Mouse (Mus musculus) forebrain, embryonic 11.5 days (tissue): ENCODE results near the gene Capn8. TPM values are rescaled to one million over a fixed set of nuclear protein-coding genes. Genes with fewer than 3 reads are reported as not detected.

Experiments used
- ATAC-seq: fragments of 200-750 bp; cut with Nextera tagmentation; replicated peaks from 2 replicates; pipeline ENCODE4 v1.8.0; 2017; ENCODE audit warnings: moderate TSS enrichment; ENCODE audit not compliant: low FRiP score
- DNase-seq: peaks from one replicate; pipeline ENCODE4 v3.0.0-alpha.2; 2017; ENCODE audit warnings: low spot score
- H3K27ac ChIP-seq: fragments of 300-500 bp; sonication (generic); 2 replicates; pipeline ENCODE4 v1.5.1; 2014; ENCODE audit warnings: low read depth, low read length
- H3K27me3 ChIP-seq: fragments of 300-500 bp; sonication (generic); 2 replicates; pipeline ENCODE4 v1.6.1; 2014; ENCODE audit warnings: mild to moderate bottlenecking, low read length, mixed read lengths; ENCODE audit not compliant: control insufficient read depth, insufficient read depth
- H3K36me3 ChIP-seq: fragments of 300-500 bp; sonication (generic); 2 replicates; pipeline ENCODE4 v1.6.1; 2014; ENCODE audit warnings: mild to moderate bottlenecking, low read length, moderate library complexity, mixed read lengths; ENCODE audit not compliant: control insufficient read depth, insufficient read depth
- H3K4me1 ChIP-seq: fragments of 300-500 bp; sonication (generic); replicated peaks from 2 replicates; pipeline ENCODE4 v1.6.1; 2014; ENCODE audit warnings: low read length, mixed read lengths; ENCODE audit not compliant: control insufficient read depth, insufficient read depth
- H3K4me2 ChIP-seq: fragments of 300-500 bp; sonication (generic); 2 replicates; pipeline ENCODE4 v1.6.1; 2014; ENCODE audit warnings: low read depth, mild to moderate bottlenecking, low read length, moderate library complexity, mixed read lengths; ENCODE audit not compliant: severe bottlenecking
- H3K4me3 ChIP-seq: fragments of 300-500 bp; sonication (generic); 2 replicates; pipeline ENCODE4 v1.5.1; 2014; ENCODE audit warnings: low read depth, low read length
- H3K9ac ChIP-seq: fragments of 300-500 bp; sonication (generic); 2 replicates; pipeline ENCODE4 v1.6.1; 2014; ENCODE audit warnings: low read length
- H3K9me3 ChIP-seq: fragments of 300-500 bp; sonication (generic); 2 replicates; pipeline ENCODE4 v1.6.1; 2016; ENCODE audit warnings: low read length, mixed read lengths; ENCODE audit not compliant: control insufficient read depth
- WGBS: fragments of 180-500 bp; shearing (Covaris S2); extraction: QIAGEN DNeasy Blood & Tissue Kit; methylation state at CpG from one replicate; pipeline ENCODE4 v1.1.7; 2014; 5-methylcytosine and 5-hydroxymethylcytosine counted together
- polyA plus RNA-seq: library from polyadenylated mRNA; unstranded; fragments of >200 nt; fragmentation: Nextera tagmentation; extraction: Ambion mirVana; gene quantifications from 2 replicates; pipeline ENCODE4 v1.2.1, GENCODE M21; 2014

Capn8 gene
- 0.08 TPM in 1 of 2 replicates, not detected in the other for polyA plus RNA-seq

DNA sequence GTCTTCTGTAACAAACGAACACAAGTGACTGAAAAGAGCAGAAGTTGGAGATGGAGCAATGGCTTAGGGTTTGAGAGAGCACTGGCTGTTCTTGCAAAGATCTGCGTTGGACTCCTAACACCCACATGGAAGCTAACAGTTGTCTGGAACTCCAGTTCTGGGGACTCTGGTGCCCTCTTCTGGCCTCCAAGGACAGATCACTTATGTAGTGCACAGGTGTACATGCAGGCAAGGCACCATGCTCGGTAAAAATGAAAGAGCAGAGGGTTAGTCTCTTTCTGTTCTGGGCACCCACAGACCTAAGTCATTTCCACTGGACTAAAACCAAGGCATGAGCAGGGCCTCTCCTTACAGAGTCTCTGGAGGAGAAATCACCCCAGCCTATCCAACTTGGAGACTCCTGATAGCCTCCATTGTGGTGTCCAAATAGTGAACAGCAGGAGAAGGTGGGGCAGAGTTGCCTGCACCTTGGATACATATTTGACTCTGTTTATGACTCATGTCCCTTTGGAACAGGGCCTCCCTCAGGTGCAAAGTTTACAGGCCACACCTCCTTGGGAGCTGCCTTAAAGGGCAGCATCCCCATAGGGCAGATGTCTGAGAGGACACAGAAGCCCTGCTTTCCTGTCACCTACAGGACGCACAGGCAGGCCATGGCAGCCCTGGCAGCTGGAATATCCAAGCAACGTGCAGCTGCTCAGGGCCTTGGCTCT lies at the start of gene Capn8:
TSS of gene Capn8 (plus strand) at position 600 of the 713 bp plus-strand sequence.
- Histone ChIP-seq H3K27ac (no peak within 1 kb of the TSS), H3K4me1 (0 out of 2 replicates have a peak, but pooled peaks cover 5% of the 10 kb centered on the region), H3K27me3 (peaks cover 9% of the 10 kb centered on the region; the same call in 1 of the 2 replicates), H3K36me3 (no peaks in the 10 kb centered on the region), H3K9me3 (no peaks in the 10 kb centered on the region), H3K4me3 (no peak within 1 kb of the TSS), H3K4me2 (no peak within 1 kb of the TSS), H3K9ac (no peak within 1 kb of the TSS)
- 79% methylated on average over 5 of the region's 5 CpGs for WGBS
- no peak for ATAC-seq
- no peak for DNase-seq

DNA sequence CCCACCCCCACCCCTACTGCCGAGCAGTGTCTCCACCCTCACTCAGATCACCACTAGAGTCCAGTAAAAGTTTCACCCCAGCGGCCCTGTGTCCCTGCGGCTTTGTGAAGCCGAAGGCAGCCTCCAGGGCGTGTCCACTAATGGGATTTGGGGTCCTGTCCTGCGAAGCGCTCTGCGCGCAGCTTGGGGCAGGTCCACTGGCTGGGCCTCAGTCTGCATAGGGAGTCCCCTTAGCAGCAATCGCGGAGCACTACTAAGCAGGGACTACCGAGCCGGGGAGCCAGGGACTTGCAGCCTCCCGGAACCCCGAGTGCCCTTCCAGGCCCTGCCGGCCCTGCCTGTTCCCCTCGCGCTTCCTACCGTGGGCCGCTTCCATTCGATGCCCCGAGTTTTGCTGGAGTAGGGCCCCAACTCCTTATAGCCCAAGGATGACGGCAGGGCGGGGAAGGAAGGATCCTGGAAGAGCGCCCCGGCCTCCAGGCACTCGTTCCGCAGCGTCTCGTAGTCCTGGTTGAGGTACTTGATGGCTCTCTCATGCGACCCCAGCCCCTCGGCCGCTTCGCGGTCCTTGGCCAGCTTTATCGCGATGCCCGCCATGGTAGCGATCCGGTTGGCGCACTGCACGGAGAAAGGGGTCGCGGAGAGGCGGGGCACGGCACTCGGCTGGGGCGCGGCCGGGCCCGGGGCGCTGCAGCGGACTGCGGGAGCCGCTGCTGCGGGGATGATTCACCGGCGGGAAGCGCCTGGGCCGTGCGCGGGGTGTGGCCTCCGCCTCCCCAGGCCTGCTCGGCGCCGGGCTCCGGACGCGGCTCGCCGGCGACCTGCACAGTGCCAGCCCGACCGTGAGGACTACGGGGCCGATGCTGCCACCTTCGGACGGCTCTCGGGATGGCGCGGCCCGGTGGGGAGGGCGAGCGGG lies 47.8 kb upstream of the Capn8 start, which contains the start of gene Capn2:
TSS of gene Capn2 (minus strand) at position 851 of the 919 bp plus-strand sequence.
- H3K4me3 ChIP-seq: peak within 1 kb of the TSS; percentile 69
- H3K27me3 ChIP-seq: peaks cover 7% of the 10 kb centered on the region; the same call in 1 of the 2 replicates
- no peaks in the 10 kb centered on the region for H3K36me3 ChIP-seq
- H3K27ac ChIP-seq: 0 out of 2 replicates have a peak within 1 kb of the TSS, but pooled peaks have one; percentile 39
- H3K4me1 ChIP-seq: peaks cover 2% of the 10 kb centered on the region; the same call in 1 of the 2 replicates
- peak within 1 kb of the TSS; percentile 80 for H3K9ac ChIP-seq
- H3K4me2 ChIP-seq: peak within 1 kb of the TSS; percentile 77
- no peaks in the 10 kb centered on the region for H3K9me3 ChIP-seq
- DNase-seq (peak; percentile 89), ATAC-seq (peak; percentile 96)
- under 1% methylated on average over 84 of the region's 84 CpGs for WGBS

DNA sequence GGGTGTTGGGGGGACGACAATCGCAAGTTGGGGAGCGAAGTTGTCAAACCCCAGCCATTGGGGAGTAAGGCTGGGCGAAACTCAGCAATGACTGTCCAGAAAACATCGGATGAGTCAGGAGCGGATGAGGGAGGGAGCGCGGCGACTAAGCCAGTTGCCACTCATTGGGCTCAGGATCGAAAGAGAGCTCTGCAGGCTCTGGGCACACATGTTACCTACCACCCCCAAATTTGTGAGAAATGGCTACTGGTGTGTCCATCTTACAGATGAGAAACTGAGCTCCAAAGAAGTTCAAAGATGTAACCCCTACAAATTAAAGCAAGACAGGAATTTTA lies 47.2 kb upstream of the Capn8 start:
- peak overlapping the region; percentile 69 for H3K4me3 ChIP-seq
- peak overlapping the region; percentile 80 for H3K9ac ChIP-seq
- WGBS: 0% methylated on average over 10 of the region's 10 CpGs
- H3K27ac ChIP-seq: no peak overlapping the region
- peaks cover 2% of the 10 kb centered on the region; the same call in 1 of the 2 replicates for H3K4me1 ChIP-seq
- peaks cover 7% of the 10 kb centered on the region; the same call in 1 of the 2 replicates for H3K27me3 ChIP-seq
- H3K4me2 ChIP-seq: peak overlapping the region; percentile 77
- ATAC-seq (no peak; the same call in 1 of the 2 replicates), DNase-seq (no peak)
- H3K36me3 ChIP-seq: no peaks in the 10 kb centered on the region
- no peaks in the 10 kb centered on the region for H3K9me3 ChIP-seq

DNA sequence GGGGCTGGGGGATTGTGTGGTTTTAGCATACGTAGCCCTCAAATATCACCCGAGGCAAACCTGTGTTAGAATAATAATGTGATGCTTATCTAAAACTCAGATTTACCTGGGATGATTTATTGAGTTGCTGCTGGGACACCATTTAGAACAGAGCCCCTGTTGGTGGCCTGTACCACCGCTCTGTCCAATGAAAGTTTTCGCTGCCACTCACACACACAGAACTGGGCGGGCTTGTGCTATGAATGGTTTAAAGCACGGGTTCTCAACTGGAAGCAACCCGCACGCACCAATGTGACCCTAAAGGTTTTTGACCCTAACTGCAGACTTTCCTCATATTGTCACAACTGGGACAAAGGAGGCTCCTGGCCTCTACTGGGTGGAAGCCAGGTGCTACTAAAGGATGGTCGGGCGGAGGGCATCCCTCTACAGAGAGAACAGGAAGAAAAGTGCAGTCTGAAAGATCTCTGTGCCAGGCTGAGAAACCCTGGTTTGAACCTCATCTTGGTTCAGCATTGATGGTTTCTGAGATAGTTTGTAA lies 46.6 kb upstream of the Capn8 start:
- Histone ChIP-seq H3K4me3 (no peak overlapping the region), H3K4me1 (peaks cover 2% of the 10 kb centered on the region; the same call in 1 of the 2 replicates), H3K27me3 (peaks cover 7% of the 10 kb centered on the region; the same call in 1 of the 2 replicates)

DNA sequence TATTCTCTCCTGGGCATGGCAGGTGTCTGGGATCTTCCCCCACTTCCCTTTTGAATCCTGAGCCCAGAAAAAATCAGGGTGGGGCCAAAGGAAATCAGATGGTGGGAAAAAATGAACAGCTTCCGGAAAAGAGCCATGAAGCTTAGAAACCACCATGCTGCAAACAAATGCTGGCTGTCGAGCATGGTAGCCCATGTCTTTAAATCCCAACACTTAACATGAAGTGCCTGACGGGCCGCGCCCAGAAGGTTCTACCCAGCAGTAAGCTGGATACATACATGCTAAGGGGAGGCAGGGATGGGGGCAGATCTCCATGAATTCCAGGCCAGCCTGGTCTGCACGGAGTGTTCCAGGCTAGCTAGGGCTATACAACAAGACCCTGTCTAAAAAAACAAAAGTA lies 46.0 kb upstream of the Capn8 start:
- Histone ChIP-seq H3K36me3 (no peaks in the 10 kb centered on the region), H3K27ac (no peak overlapping the region), H3K4me3 (no peak overlapping the region), H3K9ac (no peak overlapping the region), H3K4me2 (no peak overlapping the region), H3K9me3 (no peaks in the 10 kb centered on the region), H3K27me3 (peaks cover 7% of the 10 kb centered on the region; the same call in 1 of the 2 replicates), H3K4me1 (peaks cover 2% of the 10 kb centered on the region; the same call in 1 of the 2 replicates)
- DNase-seq (peak; percentile 47), ATAC-seq (no peak)
- 81% methylated on average over 6 of the region's 6 CpGs for WGBS

More for the DNA sequence above, 46.6 kb upstream of the Capn8 start:
- Histone ChIP-seq H3K9me3 (no peaks in the 10 kb centered on the region), H3K36me3 (no peaks in the 10 kb centered on the region), H3K9ac (no peak overlapping the region), H3K4me2 (no peak overlapping the region), H3K27ac (no peak overlapping the region)
- DNase-seq: peak; percentile 50
- 48% methylated on average over 10 of the region's 10 CpGs for WGBS
- no peak for ATAC-seq

DNA sequence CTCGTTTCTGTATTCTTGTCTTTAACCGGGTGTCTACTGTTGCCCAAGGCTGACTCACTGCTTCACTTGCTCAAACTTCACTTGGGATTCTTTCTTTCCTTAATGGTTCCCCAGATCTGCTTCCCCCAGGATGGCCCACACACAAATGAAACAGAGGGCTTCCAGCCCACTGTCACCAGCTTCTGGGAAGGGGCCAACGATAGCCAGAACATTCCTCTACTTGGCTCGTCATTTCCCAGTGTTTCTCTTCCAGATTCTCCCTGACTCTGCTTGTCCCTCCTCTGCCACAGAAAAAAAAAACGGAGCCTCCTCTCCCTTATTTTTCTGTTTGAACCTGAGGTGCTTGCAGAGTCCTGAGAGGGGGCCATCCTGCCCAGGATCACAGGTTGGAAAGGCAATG lies 45.5 kb upstream of the Capn8 start:
- H3K36me3 ChIP-seq: no peaks in the 10 kb centered on the region
- H3K4me3 ChIP-seq: no peak overlapping the region
- no peak overlapping the region for H3K27ac ChIP-seq
- peak; percentile 38 for DNase-seq
- 79% methylated on average over 5 of the region's 5 CpGs for WGBS
- no peak overlapping the region for H3K4me2 ChIP-seq
- no peaks in the 10 kb centered on the region for H3K9me3 ChIP-seq
- H3K27me3 ChIP-seq: peaks cover 7% of the 10 kb centered on the region; the same call in 1 of the 2 replicates
- H3K9ac ChIP-seq: no peak overlapping the region
- H3K4me1 ChIP-seq: peaks cover 2% of the 10 kb centered on the region; the same call in 1 of the 2 replicates
- ATAC-seq: no peak

DNA sequence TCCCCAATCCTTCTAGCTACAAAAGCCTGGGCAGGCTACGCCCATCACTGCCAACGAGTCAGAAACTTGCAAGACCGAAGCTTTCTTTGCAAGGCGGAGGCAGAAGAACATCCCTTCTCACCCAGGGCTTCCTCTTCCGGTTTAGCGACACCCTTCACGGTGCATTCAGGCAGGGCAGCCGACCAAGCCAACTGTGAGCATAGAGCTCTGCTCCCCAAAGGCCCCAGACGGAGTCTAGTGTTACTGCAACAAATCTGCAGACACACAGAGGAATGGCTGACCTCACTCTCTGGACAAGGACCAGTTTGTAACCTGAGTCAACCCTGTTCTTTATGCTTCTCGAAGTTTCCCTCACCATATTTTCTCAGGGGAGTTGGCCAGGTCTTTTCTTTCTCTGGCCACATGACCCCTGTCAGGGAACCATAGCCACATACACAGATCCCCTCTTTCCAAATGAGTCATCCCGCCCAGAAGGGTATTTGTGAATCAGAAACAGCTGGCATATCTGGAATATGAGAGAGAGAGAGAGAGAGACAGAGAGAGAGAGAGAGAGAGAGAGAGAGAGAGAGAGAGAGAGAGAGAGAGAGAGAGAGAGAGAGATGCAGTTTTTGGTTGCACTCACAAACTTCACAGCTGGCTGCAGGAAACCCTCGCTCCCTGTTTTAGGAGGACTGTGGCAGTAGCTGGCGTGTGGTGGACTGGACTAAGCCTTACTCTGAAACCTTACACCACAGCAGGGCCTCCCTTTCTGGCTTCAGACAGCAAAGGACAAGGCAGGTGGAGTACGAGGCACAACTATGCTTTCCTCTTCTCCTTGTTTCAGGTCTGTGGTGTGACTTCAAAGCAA lies 44.5 kb upstream of the Capn8 start:
- Histone ChIP-seq H3K4me1 (peaks cover 2% of the 10 kb centered on the region; the same call in 1 of the 2 replicates), H3K4me2 (no peak overlapping the region), H3K4me3 (no peak overlapping the region), H3K27me3 (peaks cover 7% of the 10 kb centered on the region; the same call in 1 of the 2 replicates), H3K27ac (no peak overlapping the region), H3K9ac (no peak overlapping the region; the same call in 1 of the 2 replicates), H3K9me3 (no peaks in the 10 kb centered on the region), H3K36me3 (no peaks in the 10 kb centered on the region)
- 32% methylated on average over 14 of the region's 14 CpGs for WGBS
- ATAC-seq (no peak), DNase-seq (peak; percentile 59)
